Mouse (Mus musculus) liver, postnatal 0 days (tissue): ENCODE data around the gene Tbc1d22a. TPM values are rescaled to one million over a fixed set of nuclear protein-coding genes. Genes with fewer than 3 reads are reported as not detected.

ENCODE experiments used
- ATAC-seq: fragments of 200-750 bp; cut with Nextera tagmentation; 2 replicates; pipeline ENCODE4 v1.8.0; 2017; ENCODE audit warnings: mild to moderate bottlenecking, moderate library complexity
- DNase-seq: peaks from one replicate; pipeline ENCODE4 v3.0.0-alpha.2; 2016
- H3K27ac ChIP-seq: fragments of 300-500 bp; sonication (generic); 2 replicates; pipeline ENCODE4 v1.5.1; 2014; ENCODE audit warnings: antibody characterized with exemption, moderate library complexity, mild to moderate bottlenecking, low read depth
- H3K27me3 ChIP-seq: fragments of 300-500 bp; sonication (generic); 2 replicates; pipeline ENCODE4 v1.6.1; 2014; ENCODE audit warnings: low read length, control low read depth, mixed read lengths; ENCODE audit not compliant: insufficient read depth
- H3K36me3 ChIP-seq: fragments of 300-500 bp; sonication (generic); replicated peaks from 2 replicates; pipeline ENCODE4 v1.6.1; 2014; ENCODE audit warnings: mild to moderate bottlenecking, control low read depth, low read length, moderate library complexity, mixed read lengths; ENCODE audit not compliant: insufficient read depth
- H3K4me1 ChIP-seq: fragments of 300-500 bp; sonication (generic); 2 replicates; pipeline ENCODE4 v1.6.1; 2014; ENCODE audit warnings: antibody characterized with exemption, mild to moderate bottlenecking, control low read depth; ENCODE audit not compliant: insufficient read depth
- H3K4me2 ChIP-seq: fragments of 300-500 bp; sonication (generic); 2 replicates; pipeline ENCODE4 v1.6.1; 2014; ENCODE audit warnings: low read depth, mild to moderate bottlenecking, low read length, moderate library complexity, mixed read lengths
- H3K4me3 ChIP-seq: fragments of 300-500 bp; sonication (generic); 2 replicates; pipeline ENCODE4 v1.5.1; 2014; ENCODE audit warnings: low read depth, low read length
- H3K9ac ChIP-seq: fragments of 300-500 bp; sonication (generic); replicated peaks from 2 replicates; pipeline ENCODE4 v1.6.1; 2014; ENCODE audit warnings: mild to moderate bottlenecking, moderate library complexity
- H3K9me3 ChIP-seq: fragments of 300-500 bp; sonication (generic); 2 replicates; pipeline ENCODE4 v1.6.1; 2016; ENCODE audit warnings: mild to moderate bottlenecking, control low read depth, low read length, mixed read lengths
- CTCF ChIP-seq: sonication (generic); IDR thresholded peaks from 2 replicates; pipeline ENCODE4 v1.5.1; 2016; ENCODE audit warnings: antibody characterized with exemption, low read depth
- EP300 ChIP-seq: IDR thresholded peaks from 2 replicates; pipeline ENCODE4 v1.6.1; 2016; ENCODE audit warnings: antibody characterized with exemption, low read depth, mild to moderate bottlenecking
- WGBS: fragments of 180-500 bp; shearing (Covaris S2); extraction: QIAGEN DNeasy Blood & Tissue Kit; methylation state at CpG from one replicate; pipeline ENCODE4 v1.1.7; 2014; ENCODE audit not compliant: insufficient replicate concordance; 5-methylcytosine and 5-hydroxymethylcytosine counted together
- polyA plus RNA-seq: library from polyadenylated mRNA; unstranded; fragments of >200 nt; fragmentation: Nextera tagmentation; extraction: Ambion mirVana; gene quantifications from 2 replicates; pipeline ENCODE4 v1.2.1, GENCODE M21; 2015

Gene Tbc1d22a
- polyA plus RNA-seq, 1 experiment from 2014 or later = 6.4 TPM

DNA sequence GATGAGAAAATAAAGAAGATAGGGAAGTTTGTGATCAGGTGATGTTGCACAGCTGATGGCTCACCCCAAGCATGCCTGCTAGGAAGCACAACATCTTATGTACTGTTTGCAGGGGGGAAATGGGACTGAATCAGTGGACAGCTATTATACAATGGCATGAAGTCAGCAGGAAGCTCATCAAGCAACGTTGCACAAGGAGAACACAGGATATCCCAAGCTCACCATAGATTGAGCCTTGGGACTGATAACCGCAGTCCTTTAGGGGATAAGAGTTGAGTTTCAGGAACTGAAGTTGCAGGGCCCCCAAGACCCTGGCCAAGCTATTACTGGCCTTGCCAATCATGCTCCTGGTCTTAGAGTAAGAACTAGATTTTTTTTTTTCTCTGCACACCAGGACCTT lies 141.6 kb downstream of the Tbc1d22a start:
- H3K4me2 ChIP-seq = no peak overlapping the region
- no peaks in the 10 kb centered on the region for H3K27me3 ChIP-seq
- peaks cover 3% of the 10 kb centered on the region for H3K36me3 ChIP-seq
- TF ChIP-seq CTCF = no peak
- 0 out of 2 replicates have a peak, but pooled peaks have one; percentile 9 for TF ChIP-seq EP300
- ATAC-seq = no peak
- no peak overlapping the region for H3K9ac ChIP-seq
- 39% methylated on average over 2 of the region's 2 CpGs for WGBS
- H3K4me3 ChIP-seq = no peak overlapping the region
- no peak overlapping the region for H3K27ac ChIP-seq
- H3K9me3 ChIP-seq = no peaks in the 10 kb centered on the region
- no peak for DNase-seq
- H3K4me1 ChIP-seq = 0 out of 2 replicates have a peak, but pooled peaks cover 2% of the 10 kb centered on the region

DNA sequence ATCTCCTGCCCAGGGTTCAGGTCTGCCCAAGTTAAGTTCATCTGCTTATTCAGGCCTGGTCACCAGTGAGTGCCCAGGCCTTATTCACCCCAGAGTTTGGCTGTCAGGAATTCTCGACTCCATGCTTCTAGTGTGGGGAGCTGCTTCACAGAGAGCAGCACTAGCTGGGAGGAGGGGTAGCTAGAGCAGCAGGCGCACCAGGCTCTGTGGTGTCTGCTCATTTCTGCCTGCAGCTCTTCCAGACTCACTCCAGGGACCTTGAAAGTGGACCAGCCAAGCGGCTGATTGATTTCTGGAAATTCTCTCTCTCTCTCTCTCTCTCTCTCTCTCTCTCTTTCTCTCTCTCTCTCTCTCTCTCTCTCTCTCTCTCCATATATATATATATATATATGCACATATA lies 146.1 kb downstream of the Tbc1d22a start:
- peaks cover 8% of the 10 kb centered on the region; the same call in 1 of the 2 replicates for H3K4me1 ChIP-seq
- H3K27me3 ChIP-seq = no peaks in the 10 kb centered on the region
- ATAC-seq = no peak
- H3K9me3 ChIP-seq = no peaks in the 10 kb centered on the region
- TF ChIP-seq EP300 (no peak), CTCF (no peak)
- no peak overlapping the region for H3K9ac ChIP-seq
- DNase-seq = no peak
- no peaks in the 10 kb centered on the region; the same call in 1 of the 2 replicates for H3K36me3 ChIP-seq
- WGBS = 68% methylated on average over 3 of the region's 3 CpGs
- H3K4me2 ChIP-seq = no peak overlapping the region
- H3K27ac ChIP-seq = no peak overlapping the region
- H3K4me3 ChIP-seq = no peak overlapping the region

DNA sequence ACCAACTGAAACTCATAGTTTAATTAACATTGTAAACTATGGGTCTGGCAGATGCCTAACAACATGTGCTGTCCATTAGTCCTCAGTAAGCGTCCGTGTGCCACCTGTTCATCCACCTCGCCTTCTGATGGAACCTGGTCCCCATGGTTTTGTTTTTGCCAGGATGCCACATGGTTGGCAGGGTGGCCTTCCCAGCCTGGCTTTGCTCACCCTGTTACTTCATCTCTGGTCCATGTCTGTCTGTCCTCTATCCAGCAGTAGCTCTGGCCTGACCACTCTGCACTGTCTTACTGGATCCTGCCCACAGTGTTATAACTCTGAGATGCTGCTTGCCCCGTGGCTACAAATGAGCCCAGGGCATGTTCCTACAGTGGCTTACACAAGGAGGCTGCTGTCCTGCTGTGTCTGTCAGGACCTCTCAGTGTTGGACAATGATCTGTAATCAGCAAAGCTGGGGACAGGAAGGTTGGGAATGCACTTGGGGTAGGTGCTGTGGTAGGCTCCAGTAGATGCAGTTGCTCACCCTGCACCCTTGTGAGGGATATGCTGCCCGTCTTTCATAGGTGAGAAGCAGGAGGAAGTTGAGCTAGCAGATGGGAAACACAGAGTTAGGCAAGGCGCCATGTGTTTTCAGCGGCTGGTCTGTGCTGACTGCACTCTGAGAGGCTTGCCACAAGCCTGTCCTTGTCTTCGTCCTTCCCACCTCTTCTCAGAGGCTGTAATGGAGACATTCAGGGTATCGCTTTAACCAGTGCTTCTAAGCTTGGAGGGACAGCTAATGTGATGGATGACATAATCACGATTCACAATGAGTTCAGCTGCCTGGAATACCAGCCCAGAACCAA lies 148.3 kb downstream of the Tbc1d22a start:
- H3K4me2 ChIP-seq = no peak overlapping the region
- H3K36me3 ChIP-seq = 0 out of 2 replicates have a peak, but pooled peaks cover 2% of the 10 kb centered on the region
- ATAC-seq (no peak), DNase-seq (no peak)
- H3K27ac ChIP-seq = no peak overlapping the region; the same call in 1 of the 2 replicates
- no peak overlapping the region for H3K4me3 ChIP-seq
- no peaks in the 10 kb centered on the region for H3K9me3 ChIP-seq
- H3K4me1 ChIP-seq = peaks cover 6% of the 10 kb centered on the region; the same call in 1 of the 2 replicates
- TF ChIP-seq EP300 = no peak
- no peak for TF ChIP-seq CTCF
- H3K27me3 ChIP-seq = no peaks in the 10 kb centered on the region
- no peak overlapping the region for H3K9ac ChIP-seq
- WGBS = 74% methylated on average over 10 of the region's 10 CpGs

DNA sequence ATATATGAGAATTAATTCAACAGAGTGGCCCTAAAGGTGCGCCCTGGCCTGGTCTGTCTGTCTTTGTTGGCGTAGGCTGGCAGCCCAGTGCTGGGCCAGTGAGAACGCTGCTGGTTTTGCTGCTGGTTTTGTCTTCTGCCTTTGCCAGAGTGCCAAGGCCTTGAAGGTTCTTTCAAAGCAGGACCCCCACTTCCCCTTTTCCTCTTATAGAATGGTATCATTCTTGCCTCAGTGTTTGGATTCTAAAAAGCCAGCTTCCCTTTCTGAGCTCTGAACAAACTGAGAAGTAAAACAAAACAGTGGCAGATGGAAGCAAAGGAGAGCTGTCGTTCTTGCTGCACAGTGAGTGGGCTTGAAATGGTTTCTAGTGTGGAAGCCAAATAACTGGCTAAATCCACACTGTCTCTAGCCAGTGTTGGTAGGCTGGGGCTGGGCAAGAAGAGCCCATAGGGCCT lies 149.6 kb downstream of the Tbc1d22a start:
- WGBS = 46% methylated on average over 4 of the region's 4 CpGs
- no peak for ATAC-seq

DNA sequence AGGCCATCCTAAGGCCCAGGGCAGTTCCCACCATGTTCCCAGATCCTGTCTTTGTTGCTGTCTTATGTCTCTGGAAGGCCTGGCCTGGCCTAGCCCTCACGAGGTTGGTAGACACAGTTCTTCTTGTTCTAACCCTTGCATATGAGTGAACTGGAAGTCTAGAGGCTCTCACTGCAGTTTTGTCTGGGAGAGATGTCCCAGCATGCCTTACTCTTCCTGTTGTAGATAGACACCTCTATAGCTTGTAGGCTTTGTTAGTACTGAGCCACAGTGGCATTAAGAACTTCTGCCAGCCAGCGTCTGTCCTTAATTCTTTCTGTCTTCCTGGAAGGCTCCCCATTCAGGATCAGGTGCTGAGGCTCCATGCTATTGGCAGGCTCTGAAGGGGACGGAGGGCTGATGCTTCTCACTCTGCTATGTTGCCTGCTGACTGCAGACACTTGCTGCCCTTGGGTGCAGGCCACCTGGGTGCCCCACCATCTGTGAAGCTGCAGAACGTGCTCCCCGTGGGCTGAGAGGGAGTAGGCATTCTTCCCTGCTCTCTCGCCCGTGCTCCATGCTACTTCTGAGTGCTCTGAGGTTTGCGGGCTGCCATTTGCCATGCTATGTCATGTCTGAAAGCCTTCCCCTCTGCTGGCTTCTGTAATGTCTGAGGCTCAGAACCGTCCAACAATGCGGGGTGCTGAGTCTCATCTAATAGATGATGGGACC lies 150.8 kb downstream of the Tbc1d22a start:
- no peak overlapping the region for H3K27ac ChIP-seq
- H3K4me2 ChIP-seq = no peak overlapping the region
- H3K9me3 ChIP-seq = no peaks in the 10 kb centered on the region
- DNase-seq = no peak
- 87% methylated on average over 10 of the region's 10 CpGs for WGBS
- peaks cover 6% of the 10 kb centered on the region; the same call in 1 of the 2 replicates for H3K4me1 ChIP-seq
- TF ChIP-seq CTCF (no peak), EP300 (no peak)
- ATAC-seq = no peak
- H3K4me3 ChIP-seq = no peak overlapping the region
- H3K36me3 ChIP-seq = 0 out of 2 replicates have a peak, but pooled peaks cover 2% of the 10 kb centered on the region
- no peaks in the 10 kb centered on the region for H3K27me3 ChIP-seq
- no peak overlapping the region for H3K9ac ChIP-seq

More for the DNA sequence above, 149.6 kb downstream of the Tbc1d22a start:
- Histone ChIP-seq H3K4me2 (no peak overlapping the region; the same call in 1 of the 2 replicates), H3K9me3 (no peaks in the 10 kb centered on the region), H3K36me3 (0 out of 2 replicates have a peak, but pooled peaks cover 2% of the 10 kb centered on the region), H3K27ac (0 out of 2 replicates have a peak overlapping the region, but pooled peaks have one; percentile 39), H3K4me3 (no peak overlapping the region), H3K9ac (no peak overlapping the region), H3K4me1 (peaks cover 6% of the 10 kb centered on the region; the same call in 1 of the 2 replicates), H3K27me3 (no peaks in the 10 kb centered on the region)
- no peak for DNase-seq
- TF ChIP-seq CTCF (no peak), EP300 (no peak)

DNA sequence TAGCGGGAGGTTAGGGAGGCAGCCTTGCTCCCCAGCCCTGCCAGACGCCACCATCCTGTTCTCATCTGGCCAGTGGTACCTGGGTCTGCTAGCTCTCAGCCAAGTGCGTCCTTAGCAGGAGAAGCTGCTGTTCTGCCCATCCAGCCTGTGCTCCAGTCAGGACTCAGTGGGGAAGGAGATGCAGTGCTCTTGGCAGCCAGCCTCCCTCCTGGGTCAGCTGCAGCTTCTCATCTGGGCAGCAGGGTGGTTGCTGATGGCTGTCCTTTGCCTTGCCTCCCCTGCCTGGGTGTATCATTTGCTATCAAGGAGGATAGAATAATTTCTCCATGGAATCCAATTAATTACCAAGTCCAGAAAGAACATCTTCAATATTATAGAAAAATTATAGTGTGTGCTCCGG lies 152.5 kb downstream of the Tbc1d22a start:
- no peak overlapping the region for H3K4me2 ChIP-seq
- 80% methylated on average over 4 of the region's 4 CpGs for WGBS
- DNase-seq (no peak), ATAC-seq (no peak)
- H3K27ac ChIP-seq = no peak overlapping the region
- no peak overlapping the region for H3K9ac ChIP-seq
- no peaks in the 10 kb centered on the region for H3K27me3 ChIP-seq
- no peaks in the 10 kb centered on the region for H3K9me3 ChIP-seq
- TF ChIP-seq CTCF (no peak), EP300 (no peak)
- peaks cover 6% of the 10 kb centered on the region; the same call in 1 of the 2 replicates for H3K4me1 ChIP-seq
- 0 out of 2 replicates have a peak, but pooled peaks cover 2% of the 10 kb centered on the region for H3K36me3 ChIP-seq
- no peak overlapping the region for H3K4me3 ChIP-seq
